Mouse (Mus musculus) neural tube, embryonic 14.5 days (tissue): ENCODE measurements around the gene Ifnl2. TPM values are rescaled to one million over a fixed set of nuclear protein-coding genes. Genes with fewer than 3 reads are reported as not detected.

Source experiments
- polyA plus RNA-seq: library from polyadenylated mRNA; unstranded; fragments of >200 nt; fragmentation: Nextera tagmentation; extraction: Ambion mirVana; gene quantifications from 2 replicates; pipeline ENCODE4 v1.2.1, GENCODE M21; 2014

Gene Ifnl2
- polyA plus RNA-seq, 1 experiment from 2014 or later: not detected

Other genes starting within 250 kb of the Ifnl2 start
- 7.8 and 7.9 TPM in 2 replicates for gene Eid2, start 242.6 kb downstream of the Ifnl2 start, polyA plus RNA-seq
- gene Eid2b, start 232.7 kb downstream of the Ifnl2 start, polyA plus RNA-seq: 33.5 and 33.9 TPM in 2 replicates
- gene Selenov, start 219.3 kb downstream of the Ifnl2 start, polyA plus RNA-seq: 0.70 and 1.5 TPM in 2 replicates
- gene Dll3, start 208.2 kb downstream of the Ifnl2 start, polyA plus RNA-seq: 21.2 and 21.8 TPM in 2 replicates
- gene Timm50, start 198.4 kb downstream of the Ifnl2 start, polyA plus RNA-seq: 132 and 139 TPM in 2 replicates
- gene Supt5, start 171.7 kb downstream of the Ifnl2 start, polyA plus RNA-seq: 77.1 and 87.1 TPM in 2 replicates
- 498 and 551 TPM in 2 replicates for gene Rps16, start 159.8 kb downstream of the Ifnl2 start, polyA plus RNA-seq
- gene Plekhg2, start 137.9 kb downstream of the Ifnl2 start, polyA plus RNA-seq: 15.9 and 23.5 TPM in 2 replicates
- gene Zfp36, start 130.2 kb downstream of the Ifnl2 start, polyA plus RNA-seq: 2.6 and 3.7 TPM in 2 replicates
- gene Med29, start 117.7 kb downstream of the Ifnl2 start, polyA plus RNA-seq: 38.3 and 42.2 TPM in 2 replicates
- gene Paf1, start 117.5 kb downstream of the Ifnl2 start, polyA plus RNA-seq: 81.9 and 87.2 TPM in 2 replicates
- gene Gmfg, start 73.0 kb downstream of the Ifnl2 start, polyA plus RNA-seq: 1.8 and 3.9 TPM in 2 replicates
- 18.8 and 23.4 TPM in 2 replicates for gene Lrfn1, start 58.5 kb downstream of the Ifnl2 start, polyA plus RNA-seq
- gene Ifnl3, start 12.4 kb upstream of the Ifnl2 start, polyA plus RNA-seq: not detected in 2 replicates
- gene Sycn, start 30.4 kb upstream of the Ifnl2 start, polyA plus RNA-seq: not detected in 2 replicates
- 0.17 TPM in 1 of 2 replicates, not detected in the other for gene Nccrp1, start 36.8 kb upstream of the Ifnl2 start, polyA plus RNA-seq
- 24.3 and 25.1 TPM in 2 replicates for gene Samd4b, start 87.7 kb upstream of the Ifnl2 start, polyA plus RNA-seq
- gene Pak4, start 87.7 kb upstream of the Ifnl2 start, polyA plus RNA-seq: 10.6 and 15.5 TPM in 2 replicates
- gene Acp7, start 120.9 kb upstream of the Ifnl2 start, polyA plus RNA-seq: 0.19 TPM in 1 of 2 replicates, not detected in the other
- 6.7 and 11.8 TPM in 2 replicates for gene Fbxo27, start 182.4 kb upstream of the Ifnl2 start, polyA plus RNA-seq
- gene Fbxo17, start 206.3 kb upstream of the Ifnl2 start, polyA plus RNA-seq: 2.4 TPM in 2 replicates
- 109 and 126 TPM in 2 replicates for gene Mrps12, start 231.4 kb upstream of the Ifnl2 start, polyA plus RNA-seq
- 19.3 and 19.9 TPM in 2 replicates for gene Sars2, start 231.5 kb upstream of the Ifnl2 start, polyA plus RNA-seq
- gene Ccer2, start 245.7 kb upstream of the Ifnl2 start, polyA plus RNA-seq: 0.79 and 0.81 TPM in 2 replicates